Mouse (Mus musculus) embryonic facial prominence, embryonic 13.5 days (tissue): ENCODE data around the gene Tes. TPM values are rescaled to one million over a fixed set of nuclear protein-coding genes. Genes with fewer than 3 reads are reported as not detected.

Source experiments
- ATAC-seq: fragments of 200-750 bp; cut with Nextera tagmentation; 2 replicates; pipeline ENCODE4 v1.8.0; 2017; ENCODE audit warnings: low read depth; ENCODE audit not compliant: insufficient number of reproducible peaks, insufficient read depth, low FRiP score, low TSS enrichment
- H3K27ac ChIP-seq: fragments of 300-500 bp; sonication (generic); 2 replicates; pipeline ENCODE4 v1.5.1; 2015; ENCODE audit warnings: moderate library complexity, mild to moderate bottlenecking, inconsistent platforms
- H3K27me3 ChIP-seq: fragments of 300-500 bp; sonication (generic); 2 replicates; pipeline ENCODE4 v1.6.1; 2015; ENCODE audit warnings: mild to moderate bottlenecking, inconsistent platforms
- H3K36me3 ChIP-seq: fragments of 300-500 bp; sonication (generic); 2 replicates; pipeline ENCODE4 v1.6.1; 2015; ENCODE audit warnings: mild to moderate bottlenecking, inconsistent platforms
- H3K4me1 ChIP-seq: fragments of 300-500 bp; sonication (generic); 2 replicates; pipeline ENCODE4 v1.6.1; 2015; ENCODE audit warnings: inconsistent platforms
- H3K4me2 ChIP-seq: fragments of 300-500 bp; sonication (generic); 2 replicates; pipeline ENCODE4 v1.6.1; 2015; ENCODE audit warnings: moderate library complexity, mild to moderate bottlenecking, inconsistent platforms
- H3K4me3 ChIP-seq: fragments of 300-500 bp; sonication (generic); 2 replicates; pipeline ENCODE4 v1.5.1; 2015; ENCODE audit warnings: mild to moderate bottlenecking, inconsistent platforms
- H3K9ac ChIP-seq: fragments of 300-500 bp; sonication (generic); 2 replicates; pipeline ENCODE4 v1.6.1; 2015; ENCODE audit warnings: mild to moderate bottlenecking, inconsistent platforms
- H3K9me3 ChIP-seq: fragments of 300-500 bp; sonication (generic); 2 replicates; pipeline ENCODE4 v1.6.1; 2016; ENCODE audit warnings: inconsistent platforms
- WGBS: fragments of 180-500 bp; shearing (Covaris S2); methylation state at CpG from one replicate; pipeline ENCODE4 v1.1.7; 2015; ENCODE audit warnings: mixed read lengths; 5-methylcytosine and 5-hydroxymethylcytosine counted together
- polyA plus RNA-seq: library from polyadenylated mRNA; unstranded; fragments of >200 nt; fragmentation: Nextera tagmentation; extraction: Ambion mirVana; gene quantifications from 2 replicates; pipeline ENCODE4 v1.2.1, GENCODE M21; 2015

The Tes gene
- polyA plus RNA-seq, 1 experiment from 2014 or later, result 76.4 TPM

GRCm38 (mm10) chr6:17079826-17080225 is 14.9 kb downstream of the Tes start:
- H3K27me3 ChIP-seq, result no peaks in the 10 kb centered on the region
- no peak for ATAC-seq
- 44% methylated on average over 5 of the region's 5 CpGs for WGBS
- no peaks in the 10 kb centered on the region for H3K9me3 ChIP-seq
- H3K9ac ChIP-seq, result no peak overlapping the region
- no peak overlapping the region for H3K4me3 ChIP-seq
- no peak overlapping the region for H3K4me2 ChIP-seq
- peaks cover 37% of the 10 kb centered on the region for H3K4me1 ChIP-seq
- no peaks in the 10 kb centered on the region for H3K36me3 ChIP-seq
- H3K27ac ChIP-seq, result no peak overlapping the region

- Histone ChIP-seq H3K9me3 (no peaks in the 10 kb centered on the region), H3K9ac (no peak overlapping the region), H3K4me3 (no peak overlapping the region), H3K4me1 (peaks cover 31% of the 10 kb centered on the region), H3K27me3 (no peaks in the 10 kb centered on the region), H3K36me3 (peaks cover 4% of the 10 kb centered on the region; the same call in 1 of the 2 replicates), H3K27ac (0 out of 2 replicates have a peak overlapping the region, but pooled peaks have one; percentile 34), H3K4me2 (no peak overlapping the region)
- 19% methylated on average over 4 of the region's 4 CpGs for WGBS
- ATAC-seq, result no peak
Observed at GRCm38 (mm10) chr6:17082238-17082637, 17.3 kb downstream of the Tes start.

- Histone ChIP-seq H3K4me3 (no peak overlapping the region), H3K4me2 (no peak overlapping the region), H3K27me3 (no peaks in the 10 kb centered on the region), H3K36me3 (peaks cover 4% of the 10 kb centered on the region; the same call in 1 of the 2 replicates), H3K9me3 (no peaks in the 10 kb centered on the region), H3K4me1 (peaks cover 26% of the 10 kb centered on the region), H3K27ac (0 out of 2 replicates have a peak overlapping the region, but pooled peaks have one; percentile 34), H3K9ac (no peak overlapping the region)
- no peak for ATAC-seq
- WGBS, result 35% methylated on average over 5 of the region's 5 CpGs
Observed at GRCm38 (mm10) chr6:17082800-17083199, 17.9 kb downstream of the Tes start.

GRCm38 (mm10) chr6:17087485-17087884 is 22.5 kb downstream of the Tes start:
- Histone ChIP-seq H3K27me3 (no peaks in the 10 kb centered on the region), H3K4me3 (no peak overlapping the region), H3K36me3 (peaks cover 4% of the 10 kb centered on the region; the same call in 1 of the 2 replicates), H3K9me3 (no peaks in the 10 kb centered on the region), H3K27ac (no peak overlapping the region), H3K4me2 (no peak overlapping the region), H3K9ac (no peak overlapping the region), H3K4me1 (peaks cover 8% of the 10 kb centered on the region; the same call in 1 of the 2 replicates)
- WGBS, result 69% methylated on average over 6 of the region's 6 CpGs
- ATAC-seq, result no peak

- peaks cover 1% of the 10 kb centered on the region; the same call in 1 of the 2 replicates for H3K4me1 ChIP-seq
- H3K27me3 ChIP-seq, result no peaks in the 10 kb centered on the region
- no peak overlapping the region for H3K27ac ChIP-seq
- WGBS, result 88% methylated on average over 8 of the region's 8 CpGs
- no peak overlapping the region for H3K4me2 ChIP-seq
- no peak overlapping the region for H3K4me3 ChIP-seq
- no peak for ATAC-seq
- peaks cover 38% of the 10 kb centered on the region for H3K36me3 ChIP-seq
- no peaks in the 10 kb centered on the region for H3K9me3 ChIP-seq
- H3K9ac ChIP-seq, result no peak overlapping the region
Observed at GRCm38 (mm10) chr6:17097301-17097700, 32.4 kb downstream of the Tes start.

- no peaks in the 10 kb centered on the region for H3K4me1 ChIP-seq
- no peak overlapping the region for H3K9ac ChIP-seq
- no peak for ATAC-seq
- no peaks in the 10 kb centered on the region for H3K27me3 ChIP-seq
- H3K27ac ChIP-seq, result no peak overlapping the region
- no peak overlapping the region for H3K4me3 ChIP-seq
- peaks cover 43% of the 10 kb centered on the region for H3K36me3 ChIP-seq
- H3K9me3 ChIP-seq, result no peaks in the 10 kb centered on the region
- WGBS, result 90% methylated on average over 9 of the region's 9 CpGs
- H3K4me2 ChIP-seq, result no peak overlapping the region
Observed at GRCm38 (mm10) chr6:17098559-17098958, 33.6 kb downstream of the Tes start.

- Histone ChIP-seq H3K9ac (no peak overlapping the region), H3K4me2 (no peak overlapping the region), H3K9me3 (no peaks in the 10 kb centered on the region), H3K36me3 (peaks cover 51% of the 10 kb centered on the region), H3K4me3 (no peak overlapping the region), H3K27me3 (no peaks in the 10 kb centered on the region), H3K27ac (no peak overlapping the region), H3K4me1 (no peaks in the 10 kb centered on the region)
- ATAC-seq, result no peak
- WGBS, result 89% methylated on average over 25 of the region's 25 CpGs
Observed at GRCm38 (mm10) chr6:17099477-17100130, 34.7 kb downstream of the Tes start.

- peaks cover 26% of the 10 kb centered on the region for H3K36me3 ChIP-seq
- no peak for ATAC-seq
- H3K4me2 ChIP-seq, result no peak overlapping the region
- no peaks in the 10 kb centered on the region for H3K4me1 ChIP-seq
- no peak overlapping the region for H3K4me3 ChIP-seq
- H3K27ac ChIP-seq, result no peak overlapping the region
- no peaks in the 10 kb centered on the region for H3K27me3 ChIP-seq
- no peaks in the 10 kb centered on the region for H3K9me3 ChIP-seq
- no peak overlapping the region for H3K9ac ChIP-seq
Observed at GRCm38 (mm10) chr6:17105714-17106113, 40.8 kb downstream of the Tes start.

- ATAC-seq, result no peak
- Histone ChIP-seq H3K9me3 (no peaks in the 10 kb centered on the region), H3K36me3 (peaks cover 18% of the 10 kb centered on the region), H3K27me3 (no peaks in the 10 kb centered on the region), H3K27ac (no peak overlapping the region), H3K4me3 (no peak overlapping the region), H3K9ac (no peak overlapping the region), H3K4me1 (no peaks in the 10 kb centered on the region), H3K4me2 (no peak overlapping the region)
- WGBS, result 92% methylated on average over 5 of the region's 5 CpGs
Observed at GRCm38 (mm10) chr6:17106493-17106892, 41.5 kb downstream of the Tes start.

GRCm38 (mm10) chr6:17109204-17109603 is 44.3 kb downstream of the Tes start:
- H3K36me3 ChIP-seq, result peaks cover 4% of the 10 kb centered on the region
- H3K27ac ChIP-seq, result no peak overlapping the region
- H3K9ac ChIP-seq, result no peak overlapping the region
- H3K27me3 ChIP-seq, result no peaks in the 10 kb centered on the region
- H3K4me2 ChIP-seq, result no peak overlapping the region
- H3K4me3 ChIP-seq, result no peak overlapping the region
- H3K4me1 ChIP-seq, result no peaks in the 10 kb centered on the region
- H3K9me3 ChIP-seq, result no peaks in the 10 kb centered on the region
- no peak for ATAC-seq
- WGBS, result 83% methylated on average over 4 of the region's 4 CpGs

- Histone ChIP-seq H3K9ac (no peak overlapping the region), H3K36me3 (no peaks in the 10 kb centered on the region), H3K27ac (no peak overlapping the region), H3K4me1 (no peaks in the 10 kb centered on the region), H3K4me3 (no peak overlapping the region), H3K4me2 (no peak overlapping the region), H3K27me3 (no peaks in the 10 kb centered on the region), H3K9me3 (no peaks in the 10 kb centered on the region)
- 43% methylated on average over 6 of the region's 6 CpGs for WGBS
- ATAC-seq, result no peak
Observed at GRCm38 (mm10) chr6:17110564-17111100, 45.7 kb downstream of the Tes start.

- Histone ChIP-seq H3K27me3 (no peaks in the 10 kb centered on the region), H3K4me3 (no peak overlapping the region), H3K9me3 (no peaks in the 10 kb centered on the region), H3K27ac (no peak overlapping the region), H3K4me2 (no peak overlapping the region), H3K4me1 (no peaks in the 10 kb centered on the region), H3K36me3 (no peaks in the 10 kb centered on the region), H3K9ac (no peak overlapping the region)
- WGBS, result 95% methylated on average over 1 of the region's 1 CpGs
- ATAC-seq, result no peak
Observed at GRCm38 (mm10) chr6:17112081-17112480, 47.1 kb downstream of the Tes start.
